Mouse (Mus musculus): ENCODE data around the gene Fam78a. TPM values are rescaled to one million over a fixed set of nuclear protein-coding genes. Genes with fewer than 3 reads are reported as not detected.
A peak's percentile ranks its signal among the peaks of the same experiment; 100 is the strongest.

Fam78a gene
- total RNA-seq, 1 experiment, result 4.1 TPM

GRCm38 (mm10) chr2:32131205-32131834 lies 46.7 kb upstream of the Fam78a start:
- Histone ChIP-seq H3K36me3 (ENCODE audit: control insufficient read depth, insufficient read depth, low read length, poor library complexity, severe bottlenecking) (no peaks in the 10 kb centered on the region), H3K9me3 (ENCODE audit: control insufficient read depth, insufficient read depth, low read depth, low read length) (no peaks in the 10 kb centered on the region), H3K4me1 (ENCODE audit: control insufficient read depth in 2 of 2, insufficient read depth in 2 of 2, low read length in 2 of 2, poor library complexity in 1 of 2) (peaks cover 0 to 5% of the 10 kb centered on the region in 2 experiments; a peak in 1 of 4 replicates), H3K27ac (ENCODE audit: insufficient read depth, low read depth, low read length, poor library complexity, severe bottlenecking) (no peak overlapping the region), H3K4me3 (ENCODE audit: insufficient read depth in 1 of 2, low read depth in 1 of 2, low read length in 2 of 2, poor library complexity in 1 of 2, severe bottlenecking in 1 of 2) (no peak overlapping the region), H3K9ac (ENCODE audit: insufficient read depth, low read depth, low read length, poor library complexity, severe bottlenecking) (no peak overlapping the region)
- TF ChIP-seq CHD2 (IDR thresholded peaks at IDR 0.05; ENCODE audit: low read depth, low read length), result no peak
- TF ChIP-seq MAFK (IDR thresholded peaks at IDR 0.05; ENCODE audit: insufficient read depth, low read depth, low read length), result no peak
- TF ChIP-seq ZNF384 (IDR thresholded peaks at IDR 0.05; ENCODE audit: low read depth, low read length), result no peak
- TF ChIP-seq HCFC1 (IDR thresholded peaks at IDR 0.05; ENCODE audit: borderline replicate concordance, insufficient read depth, low read length), result no peak
- TF ChIP-seq ZC3H11A (IDR thresholded peaks at IDR 0.05; ENCODE audit: borderline replicate concordance, low read depth, low read length), result no peak
- in situ Hi-C loops (cut with MboI; ENCODE audit: low sequenced_read_pairs in 2 of 2, unreplicated experiment in 2 of 2), result no loop called here
- DNase-seq (ENCODE audit: low read depth, low spot score), result no peak

GRCm38 (mm10) chr2:32130435-32130834 lies 45.8 kb upstream of the Fam78a start:
- H3K4me1 ChIP-seq (ENCODE audit: control insufficient read depth in 2 of 2, insufficient read depth in 2 of 2, low read length in 2 of 2, poor library complexity in 1 of 2), result peaks cover 0 to 5% of the 10 kb centered on the region in 2 experiments; a peak in 1 of 4 replicates
- 0 out of 2 replicates have a peak, but pooled peaks have one; percentile 23 for TF ChIP-seq ZC3H11A (IDR thresholded peaks at IDR 0.05; ENCODE audit: borderline replicate concordance, low read depth, low read length)
- no peak for TF ChIP-seq CHD2 (IDR thresholded peaks at IDR 0.05; ENCODE audit: low read depth, low read length)
- H3K9me3 ChIP-seq (ENCODE audit: control insufficient read depth, insufficient read depth, low read depth, low read length), result no peaks in the 10 kb centered on the region
- no peak overlapping the region for H3K27ac ChIP-seq (ENCODE audit: insufficient read depth, low read depth, low read length, poor library complexity, severe bottlenecking)
- H3K9ac ChIP-seq (ENCODE audit: insufficient read depth, low read depth, low read length, poor library complexity, severe bottlenecking), result no peak overlapping the region
- no peaks in the 10 kb centered on the region for H3K36me3 ChIP-seq (ENCODE audit: control insufficient read depth, insufficient read depth, low read length, poor library complexity, severe bottlenecking)
- DNase-seq (ENCODE audit: low read depth, low spot score), result no peak
- in situ Hi-C loops (cut with MboI; ENCODE audit: low sequenced_read_pairs in 2 of 2, unreplicated experiment in 2 of 2), result no loop called here
- no peak overlapping the region for H3K4me3 ChIP-seq (ENCODE audit: insufficient read depth in 1 of 2, low read depth in 1 of 2, low read length in 2 of 2, poor library complexity in 1 of 2, severe bottlenecking in 1 of 2)

GRCm38 (mm10) chr2:32129383-32130074 lies 44.9 kb upstream of the Fam78a start:
- Histone ChIP-seq H3K27ac (ENCODE audit: insufficient read depth, low read depth, low read length, poor library complexity, severe bottlenecking) (no peak overlapping the region), H3K9ac (ENCODE audit: insufficient read depth, low read depth, low read length, poor library complexity, severe bottlenecking) (no peak overlapping the region), H3K4me3 (ENCODE audit: insufficient read depth in 1 of 2, low read depth in 1 of 2, low read length in 2 of 2, poor library complexity in 1 of 2, severe bottlenecking in 1 of 2) (no peak overlapping the region), H3K4me1 (ENCODE audit: control insufficient read depth in 2 of 2, insufficient read depth in 2 of 2, low read length in 2 of 2, poor library complexity in 1 of 2) (peaks cover 0 to 5% of the 10 kb centered on the region in 2 experiments; a peak in 1 of 4 replicates), H3K36me3 (ENCODE audit: control insufficient read depth, insufficient read depth, low read length, poor library complexity, severe bottlenecking) (no peaks in the 10 kb centered on the region), H3K9me3 (ENCODE audit: control insufficient read depth, insufficient read depth, low read depth, low read length) (no peaks in the 10 kb centered on the region)
- TF ChIP-seq ZC3H11A (IDR thresholded peaks at IDR 0.05; ENCODE audit: borderline replicate concordance, low read depth, low read length) (no peak), ZNF384 (IDR thresholded peaks at IDR 0.05; ENCODE audit: low read depth, low read length) (no peak), MAFK (IDR thresholded peaks at IDR 0.05; ENCODE audit: insufficient read depth, low read depth, low read length) (no peak), HCFC1 (IDR thresholded peaks at IDR 0.05; ENCODE audit: borderline replicate concordance, insufficient read depth, low read length) (no peak), CHD2 (IDR thresholded peaks at IDR 0.05; ENCODE audit: low read depth, low read length) (no peak)
- DNase-seq (ENCODE audit: low read depth, low spot score), result no peak
- in situ Hi-C loops (cut with MboI; ENCODE audit: low sequenced_read_pairs in 2 of 2, unreplicated experiment in 2 of 2), result no loop called here

- no peak overlapping the region for H3K27ac ChIP-seq (ENCODE audit: insufficient read depth, low read depth, low read length, poor library complexity, severe bottlenecking)
- TF ChIP-seq CHD2 (IDR thresholded peaks at IDR 0.05; ENCODE audit: low read depth, low read length), result no peak
- TF ChIP-seq ZNF384 (IDR thresholded peaks at IDR 0.05; ENCODE audit: low read depth, low read length), result no peak
- no peak for TF ChIP-seq ZC3H11A (IDR thresholded peaks at IDR 0.05; ENCODE audit: borderline replicate concordance, low read depth, low read length)
- no peak for TF ChIP-seq HCFC1 (IDR thresholded peaks at IDR 0.05; ENCODE audit: borderline replicate concordance, insufficient read depth, low read length)
- TF ChIP-seq MAFK (IDR thresholded peaks at IDR 0.05; ENCODE audit: insufficient read depth, low read depth, low read length), result no peak
- no peaks in the 10 kb centered on the region for H3K36me3 ChIP-seq (ENCODE audit: control insufficient read depth, insufficient read depth, low read length, poor library complexity, severe bottlenecking)
- no peak for DNase-seq (ENCODE audit: low read depth, low spot score)
- no peak overlapping the region for H3K4me3 ChIP-seq (ENCODE audit: insufficient read depth in 1 of 2, low read depth in 1 of 2, low read length in 2 of 2, poor library complexity in 1 of 2, severe bottlenecking in 1 of 2)
- H3K4me1 ChIP-seq (ENCODE audit: control insufficient read depth in 2 of 2, insufficient read depth in 2 of 2, low read length in 2 of 2, poor library complexity in 1 of 2), result peaks cover 0 to 5% of the 10 kb centered on the region in 2 experiments; a peak in 1 of 4 replicates
- H3K9ac ChIP-seq (ENCODE audit: insufficient read depth, low read depth, low read length, poor library complexity, severe bottlenecking), result no peak overlapping the region
- in situ Hi-C loops (cut with MboI; ENCODE audit: low sequenced_read_pairs in 2 of 2, unreplicated experiment in 2 of 2), result no loop called here
- H3K9me3 ChIP-seq (ENCODE audit: control insufficient read depth, insufficient read depth, low read depth, low read length), result no peaks in the 10 kb centered on the region
Measured at GRCm38 (mm10) chr2:32128536-32128841, 43.8 kb upstream of the Fam78a start.

Data from ES-E14 (cell line).